Mouse (Mus musculus) embryonic facial prominence, embryonic 15.5 days (tissue): ENCODE data around the gene Aldh1a7. TPM values are rescaled to one million over a fixed set of nuclear protein-coding genes. Genes with fewer than 3 reads are reported as not detected.
"Not testable (repeated sequence)": the region's sequence is repeated elsewhere in the genome, so short reads cannot be mapped to it uniquely, and the experiment has no call there.

Experiments used
- ATAC-seq: fragments of 200-750 bp; cut with Nextera tagmentation; 2 replicates; pipeline ENCODE4 v1.8.0; 2017; ENCODE audit warnings: low read depth, moderate TSS enrichment; ENCODE audit not compliant: insufficient number of reproducible peaks, low FRiP score, low TSS enrichment
- H3K27ac ChIP-seq: fragments of 300-500 bp; sonication (generic); replicated peaks from 2 replicates; pipeline ENCODE4 v1.5.1; 2015; ENCODE audit warnings: mild to moderate bottlenecking, inconsistent platforms
- H3K27me3 ChIP-seq: fragments of 300-500 bp; sonication (generic); 2 replicates; pipeline ENCODE4 v1.6.1; 2015; ENCODE audit warnings: inconsistent platforms
- H3K36me3 ChIP-seq: fragments of 300-500 bp; sonication (generic); 2 replicates; pipeline ENCODE4 v1.6.1; 2015; ENCODE audit warnings: mild to moderate bottlenecking, inconsistent platforms
- H3K4me1 ChIP-seq: fragments of 300-500 bp; sonication (generic); 2 replicates; pipeline ENCODE4 v1.6.1; 2015; ENCODE audit warnings: inconsistent platforms
- H3K4me2 ChIP-seq: fragments of 300-500 bp; sonication (generic); replicated peaks from 2 replicates; pipeline ENCODE4 v1.6.1; 2015; ENCODE audit warnings: mild to moderate bottlenecking, inconsistent platforms
- H3K4me3 ChIP-seq: fragments of 300-500 bp; sonication (generic); replicated peaks from 2 replicates; pipeline ENCODE4 v1.5.1; 2015; ENCODE audit warnings: mild to moderate bottlenecking, inconsistent platforms
- H3K9ac ChIP-seq: fragments of 300-500 bp; sonication (generic); 2 replicates; pipeline ENCODE4 v1.6.1; 2015; ENCODE audit warnings: inconsistent platforms
- H3K9me3 ChIP-seq: fragments of 300-500 bp; sonication (generic); replicated peaks from 2 replicates; pipeline ENCODE4 v1.6.1; 2016; ENCODE audit warnings: inconsistent platforms
- WGBS: fragments of 180-500 bp; shearing (Covaris S2); methylation state at CpG from one replicate; pipeline ENCODE4 v1.1.7; 2015; 5-methylcytosine and 5-hydroxymethylcytosine counted together
- polyA plus RNA-seq: library from polyadenylated mRNA; unstranded; fragments of >200 nt; fragmentation: Nextera tagmentation; extraction: Ambion mirVana; gene quantifications from 2 replicates; pipeline ENCODE4 v1.2.1, GENCODE M21; 2015

Gene Aldh1a7
- polyA plus RNA-seq, 1 experiment from 2014 or later, result 10.9 TPM

DNA sequence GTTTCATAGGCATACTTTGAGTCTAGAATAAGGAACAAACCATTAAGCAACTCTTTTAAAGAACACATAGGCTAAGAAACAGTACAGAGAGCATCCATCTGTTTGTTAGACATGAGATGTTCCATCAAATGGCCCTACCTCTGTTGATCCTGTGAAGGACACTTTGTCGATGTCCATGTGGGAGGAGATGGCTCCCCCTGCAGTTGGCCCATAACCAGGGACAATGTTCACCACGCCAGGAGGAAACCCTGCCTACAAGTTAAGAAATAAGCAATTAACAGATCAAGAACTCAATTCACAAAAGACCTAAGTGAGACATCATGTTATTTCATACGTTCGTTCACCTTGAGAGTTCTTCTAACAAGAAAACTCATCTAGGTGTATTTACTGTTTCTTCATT lies 12.8 kb downstream of the Aldh1a7 start:
- no peaks in the 10 kb centered on the region for H3K9me3 ChIP-seq
- no peak overlapping the region for H3K27ac ChIP-seq
- H3K4me3 ChIP-seq, result no peak overlapping the region
- H3K9ac ChIP-seq, result no peak overlapping the region
- H3K4me2 ChIP-seq, result no peak overlapping the region
- H3K27me3 ChIP-seq, result no peaks in the 10 kb centered on the region
- no peak for ATAC-seq
- 87% methylated on average over 4 of the region's 4 CpGs for WGBS
- H3K4me1 ChIP-seq, result no peaks in the 10 kb centered on the region
- no peaks in the 10 kb centered on the region for H3K36me3 ChIP-seq

DNA sequence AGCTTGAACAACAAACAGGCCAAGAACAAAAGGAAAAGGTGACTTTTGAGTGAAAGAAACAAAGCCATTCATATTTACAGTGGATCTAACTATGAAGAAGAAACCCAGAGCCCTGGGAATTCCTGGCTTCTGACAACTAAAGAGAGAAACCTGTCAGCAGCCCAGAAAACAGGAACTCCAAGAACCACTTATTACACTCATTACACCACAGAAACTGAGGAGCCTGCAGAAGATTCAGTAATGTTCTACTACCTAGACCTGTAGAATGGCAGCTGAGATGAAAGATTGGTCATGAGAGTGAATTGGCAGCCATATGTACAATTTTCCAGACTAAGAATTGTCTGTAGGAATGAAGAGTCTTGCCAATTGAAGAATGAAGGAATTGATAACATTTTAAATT lies 20.2 kb downstream of the Aldh1a7 start:
- Histone ChIP-seq H3K9me3 (no peaks in the 10 kb centered on the region), H3K9ac (no peak overlapping the region), H3K36me3 (no peaks in the 10 kb centered on the region), H3K4me3 (no peak overlapping the region), H3K4me1 (no peaks in the 10 kb centered on the region), H3K27ac (no peak overlapping the region), H3K27me3 (no peaks in the 10 kb centered on the region), H3K4me2 (no peak overlapping the region)
- no peak for ATAC-seq

DNA sequence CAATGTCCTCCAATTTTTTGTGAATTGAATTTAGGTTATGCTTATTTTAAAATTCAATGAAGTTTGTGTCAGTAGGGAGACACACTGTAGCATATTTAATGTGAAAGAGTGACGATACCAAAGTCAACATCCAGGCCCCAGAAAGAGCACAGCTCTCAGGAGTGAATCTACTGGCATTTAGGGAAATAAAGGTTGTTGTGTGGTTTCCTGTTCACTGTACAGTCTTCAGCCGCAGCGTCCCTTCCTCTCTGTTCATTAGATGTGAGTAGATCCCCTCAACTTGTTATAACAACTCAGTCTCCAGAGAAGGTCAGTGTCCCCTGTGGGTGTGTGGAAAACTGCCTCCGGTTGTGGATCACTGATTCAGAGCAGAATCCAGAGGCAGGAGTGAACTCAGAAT lies 20.6 kb downstream of the Aldh1a7 start:
- ATAC-seq, result no peak
- WGBS, result 76% methylated on average over 4 of the region's 4 CpGs
- no peaks in the 10 kb centered on the region for H3K9me3 ChIP-seq
- H3K4me2 ChIP-seq, result no peak overlapping the region
- no peak overlapping the region for H3K9ac ChIP-seq
- H3K4me1 ChIP-seq, result no peaks in the 10 kb centered on the region
- H3K27ac ChIP-seq, result no peak overlapping the region
- H3K27me3 ChIP-seq, result no peaks in the 10 kb centered on the region
- H3K4me3 ChIP-seq, result no peak overlapping the region
- no peaks in the 10 kb centered on the region for H3K36me3 ChIP-seq

DNA sequence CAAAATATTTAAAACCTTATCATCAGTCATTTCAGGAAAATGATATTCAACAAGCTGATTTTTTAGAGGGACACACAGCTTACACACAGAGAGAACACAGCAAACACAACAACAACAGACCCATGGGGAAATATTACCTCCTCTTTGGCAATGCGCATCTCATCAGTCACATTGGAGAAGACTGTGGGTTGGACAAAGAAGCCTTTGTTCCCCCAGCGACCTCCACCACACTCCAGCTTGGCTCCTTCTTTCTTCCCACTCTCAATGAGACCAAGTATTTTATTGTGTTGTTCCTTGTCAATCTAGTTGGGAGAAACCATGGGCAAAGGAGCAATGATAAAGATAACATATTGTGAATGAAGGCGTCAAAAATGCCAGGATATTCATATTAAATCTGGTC lies 25.3 kb downstream of the Aldh1a7 start:
- H3K27ac ChIP-seq, result no peak overlapping the region
- H3K4me1 ChIP-seq, result no peaks in the 10 kb centered on the region
- ATAC-seq, result no peak
- no peaks in the 10 kb centered on the region for H3K36me3 ChIP-seq
- no peak overlapping the region for H3K4me3 ChIP-seq
- H3K4me2 ChIP-seq, result no peak overlapping the region
- no peaks in the 10 kb centered on the region for H3K27me3 ChIP-seq
- no peaks in the 10 kb centered on the region for H3K9me3 ChIP-seq
- H3K9ac ChIP-seq, result no peak overlapping the region
- WGBS, result 48% methylated on average over 3 of the region's 3 CpGs

DNA sequence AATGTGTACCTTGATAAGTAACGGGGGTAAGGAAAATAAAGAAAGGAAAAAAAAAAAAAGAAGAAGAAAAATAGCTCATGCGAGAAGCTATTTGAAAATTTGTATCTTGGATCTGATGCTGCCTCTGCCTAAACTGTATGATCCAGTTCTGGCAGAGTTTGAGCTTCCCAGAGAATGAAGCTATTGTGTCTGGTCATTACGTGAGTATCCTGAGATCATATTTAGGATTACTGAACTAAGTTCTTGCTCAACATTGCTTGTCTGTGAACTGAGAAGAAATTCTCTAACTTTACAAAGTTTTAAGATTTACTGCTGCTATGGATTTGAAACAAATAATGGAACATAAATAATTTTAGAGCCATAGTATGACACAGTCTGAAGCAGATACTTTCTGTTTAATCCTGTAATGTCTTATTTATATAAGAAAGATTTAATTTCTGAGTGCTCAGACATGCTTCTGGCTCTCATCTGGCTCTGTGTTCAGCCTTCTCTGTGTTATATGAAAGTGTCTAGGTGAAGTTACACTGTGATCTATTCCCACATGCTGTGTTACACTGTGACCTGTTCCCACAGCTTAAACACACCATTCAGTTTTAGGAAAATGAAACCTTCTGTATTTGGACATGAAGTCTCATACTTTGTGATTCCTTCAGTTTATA lies 49.5 kb downstream of the Aldh1a7 start:
- Histone ChIP-seq H3K4me3 (no peak overlapping the region), H3K9me3 (no peaks in the 10 kb centered on the region), H3K9ac (no peak overlapping the region), H3K36me3 (no peaks in the 10 kb centered on the region), H3K27me3 (no peaks in the 10 kb centered on the region), H3K4me2 (no peak overlapping the region), H3K27ac (no peak overlapping the region), H3K4me1 (no peaks in the 10 kb centered on the region)
- WGBS, result 62% methylated on average over 3 of the region's 3 CpGs
- no peak for ATAC-seq

DNA sequence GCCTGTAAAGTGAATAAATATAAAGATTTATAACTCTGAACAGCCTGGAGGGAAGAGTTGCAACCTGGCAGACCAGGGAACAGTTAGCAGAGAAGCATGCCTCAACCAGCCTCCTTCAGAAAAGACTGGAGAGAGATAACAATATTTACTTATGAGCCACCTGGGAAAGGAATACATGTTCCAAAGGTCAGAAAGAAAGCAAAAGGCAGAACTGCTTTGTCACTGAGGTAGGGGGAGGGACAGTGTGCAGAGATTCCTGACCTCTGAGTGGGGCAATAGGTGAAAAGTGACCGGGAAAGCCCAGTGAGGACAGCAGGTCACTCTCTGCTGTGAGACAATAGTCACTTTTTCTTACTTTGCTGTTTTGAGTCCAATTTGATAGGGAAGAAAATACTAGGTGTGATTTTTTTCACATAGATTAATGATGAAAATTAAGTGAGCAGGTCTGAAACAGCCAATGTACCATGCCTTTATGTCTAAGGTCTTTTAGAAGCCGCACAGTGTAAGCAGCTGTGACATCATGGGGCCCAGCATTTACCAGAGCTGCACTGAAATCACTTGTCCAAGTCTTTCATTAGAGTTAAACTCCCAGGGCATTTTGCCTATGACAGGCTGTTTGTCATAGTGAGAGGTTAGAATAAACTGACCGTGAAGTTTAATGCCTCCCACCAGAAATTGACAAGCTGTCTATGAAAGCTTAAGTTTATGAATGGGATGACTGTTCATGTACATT lies 73.1 kb downstream of the Aldh1a7 start:
- no peak overlapping the region for H3K4me3 ChIP-seq
- no peak overlapping the region for H3K9ac ChIP-seq
- no peaks in the 10 kb centered on the region for H3K4me1 ChIP-seq
- 64% methylated on average over 3 of the region's 3 CpGs for WGBS
- no peak for ATAC-seq
- H3K27me3 ChIP-seq, result no peaks in the 10 kb centered on the region
- H3K36me3 ChIP-seq, result no peaks in the 10 kb centered on the region
- H3K27ac ChIP-seq, result no peak overlapping the region
- H3K4me2 ChIP-seq, result no peak overlapping the region
- no peaks in the 10 kb centered on the region for H3K9me3 ChIP-seq

DNA sequence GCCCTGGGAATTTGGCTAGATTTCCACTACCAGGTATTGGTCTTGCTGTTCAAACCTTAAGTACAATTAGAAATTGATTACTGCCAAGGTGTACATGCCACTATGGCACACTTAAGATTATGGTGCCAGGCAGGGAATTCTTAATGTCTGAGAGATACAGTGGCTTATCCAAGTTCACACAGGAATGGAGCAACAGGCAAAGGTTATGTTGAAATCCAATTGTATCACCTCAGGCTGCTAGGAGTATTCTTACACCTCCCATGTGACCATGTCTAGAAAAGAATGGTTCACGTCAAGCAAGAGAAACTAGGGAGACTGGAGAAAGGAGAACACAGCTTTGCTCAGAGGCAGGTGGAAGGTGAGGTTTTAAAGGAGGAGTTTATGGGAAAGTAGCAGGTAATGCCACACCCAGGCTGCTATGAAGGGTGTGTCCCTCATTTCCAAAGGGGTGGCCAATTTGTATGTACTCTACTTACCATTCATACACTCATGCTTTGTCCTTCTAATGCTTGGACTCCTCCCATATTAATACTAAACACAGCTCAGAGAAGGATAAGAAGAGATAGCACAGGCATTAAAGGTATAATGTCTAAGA lies 74.2 kb downstream of the Aldh1a7 start:
- no peaks in the 10 kb centered on the region for H3K36me3 ChIP-seq
- H3K4me3 ChIP-seq, result no peak overlapping the region
- no peaks in the 10 kb centered on the region for H3K27me3 ChIP-seq
- H3K9me3 ChIP-seq, result no peaks in the 10 kb centered on the region
- 68% methylated on average over 1 of the region's 1 CpGs for WGBS
- no peak overlapping the region for H3K9ac ChIP-seq
- no peaks in the 10 kb centered on the region for H3K4me1 ChIP-seq
- ATAC-seq, result no peak
- no peak overlapping the region for H3K4me2 ChIP-seq
- no peak overlapping the region for H3K27ac ChIP-seq

DNA sequence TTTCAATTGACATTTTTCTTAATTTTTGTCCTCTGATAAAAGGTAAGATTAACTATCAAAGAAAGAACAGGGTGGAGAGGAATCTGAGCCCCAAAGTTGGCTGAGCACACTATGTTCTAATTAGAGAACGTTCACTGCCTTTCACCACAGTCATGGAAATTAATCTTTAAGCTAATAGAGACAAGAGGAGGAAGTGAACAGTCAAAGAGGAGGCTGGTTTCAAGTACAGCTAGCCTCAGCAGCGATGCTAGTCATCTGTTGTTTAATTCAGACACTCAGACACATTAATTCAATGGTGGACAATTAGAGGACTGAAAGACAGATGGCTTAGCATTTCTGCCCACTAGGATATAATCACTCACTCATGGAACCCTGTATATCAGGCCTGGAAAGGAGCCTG lies 77.4 kb downstream of the Aldh1a7 start:
- no peak for ATAC-seq
- Histone ChIP-seq H3K27me3 (no peaks in the 10 kb centered on the region), H3K9me3 (no peaks in the 10 kb centered on the region), H3K9ac (no peak overlapping the region), H3K4me1 (no peaks in the 10 kb centered on the region), H3K27ac (no peak overlapping the region), H3K4me3 (no peak overlapping the region), H3K4me2 (no peak overlapping the region), H3K36me3 (no peaks in the 10 kb centered on the region)
- WGBS, result 23% methylated on average over 2 of the region's 2 CpGs

DNA sequence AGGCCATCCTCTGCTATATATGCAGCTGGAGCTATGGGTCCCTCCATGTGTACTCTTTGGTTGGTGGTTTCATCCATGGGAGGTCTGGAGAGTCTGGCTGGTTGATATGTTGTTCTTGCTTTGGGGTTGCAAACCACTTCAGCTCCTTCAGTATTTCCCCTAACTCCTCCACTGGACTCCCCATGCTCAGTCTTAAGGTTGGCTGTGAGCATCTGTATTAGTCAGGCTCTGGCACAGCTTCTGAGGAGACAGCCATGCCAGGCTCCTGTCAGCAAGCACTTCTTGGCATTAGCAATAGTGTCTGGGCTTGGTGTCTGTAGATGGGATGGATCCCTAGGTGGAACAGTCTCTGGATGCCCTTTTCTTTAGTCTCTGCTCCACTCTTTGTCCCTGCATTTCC lies 79.9 kb downstream of the Aldh1a7 start:
- not testable (repeated sequence) for H3K27me3 ChIP-seq, H3K9me3 ChIP-seq, H3K9ac ChIP-seq, H3K36me3 ChIP-seq, H3K4me3 ChIP-seq, H3K4me1 ChIP-seq, H3K27ac ChIP-seq, H3K4me2 ChIP-seq, ATAC-seq

DNA sequence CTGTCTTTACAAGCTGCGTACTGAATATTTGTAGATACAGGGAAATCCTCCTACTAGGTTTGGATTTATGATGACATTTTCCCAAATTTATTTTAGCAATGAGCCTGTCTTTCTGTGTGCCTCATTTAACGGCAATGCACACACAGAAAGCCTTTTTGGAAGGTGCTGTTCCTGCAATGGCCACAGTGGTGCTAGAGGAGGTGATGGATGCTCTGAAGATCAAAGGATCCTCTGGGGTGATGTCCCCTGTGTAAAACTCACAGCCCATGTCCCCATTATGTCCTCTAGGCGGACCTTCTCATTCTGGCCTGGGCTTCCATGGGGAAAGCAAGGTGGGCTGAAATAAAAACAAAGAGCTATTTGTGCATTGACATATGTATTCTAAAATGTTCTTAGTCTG lies 83.0 kb downstream of the Aldh1a7 start:
- H3K9me3 ChIP-seq, result no peaks in the 10 kb centered on the region
- 71% methylated on average over 3 of the region's 3 CpGs for WGBS
- no peak for ATAC-seq

More for the DNA sequence above, 83.0 kb downstream of the Aldh1a7 start:
- Histone ChIP-seq H3K27me3 (no peaks in the 10 kb centered on the region), H3K4me1 (no peaks in the 10 kb centered on the region), H3K27ac (no peak overlapping the region), H3K36me3 (no peaks in the 10 kb centered on the region), H3K4me3 (no peak overlapping the region), H3K4me2 (no peak overlapping the region), H3K9ac (no peak overlapping the region)
